Comparison of ENCODE assay signal across 15 mouse cellular contexts in the genomic region with DNA sequence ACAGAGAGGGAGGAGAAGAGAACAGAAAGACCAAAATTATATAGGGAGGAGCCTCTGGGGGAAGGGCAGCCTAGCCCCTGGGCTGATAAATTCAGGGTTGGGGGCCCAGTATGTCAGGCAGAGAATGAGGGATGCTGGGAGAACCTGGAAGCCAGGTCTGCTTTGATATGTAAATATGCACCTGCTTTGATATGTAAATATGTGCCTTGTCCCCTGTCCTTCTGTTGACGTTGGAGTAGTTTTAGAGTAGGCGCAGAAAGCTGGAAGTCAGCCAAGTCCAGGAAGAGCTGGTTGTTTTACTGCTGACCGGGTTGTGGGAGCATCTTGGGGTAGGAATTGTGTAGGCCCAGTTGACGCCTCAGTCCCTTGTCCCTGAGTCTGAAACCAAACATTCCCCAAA. TPM values are rescaled to one million over a fixed set of nuclear protein-coding genes. Genes with fewer than 3 reads are reported as not detected.
DNase-seq lines count a peak whose midpoint lies in the region; ATAC-seq and TF ChIP-seq lines count a peak whose summit lies in the region.
"Had no signal": no experiment of that assay in that cellular context is flagged by ENCODE, and none has a peak within 500 bp of the region (broad histone marks: within the 10 kb centered on the region; RNA-seq: fewer than 3 reads in every experiment).

No protein-coding gene starts in this region.

- ATAC-seq in midbrain, embryonic 14.5 days (ENCODE audit: low FRiP score, low TSS enrichment) = peak; percentile 77

- no peak overlapping the region for H3K27ac ChIP-seq in heart, embryonic 10.5 days
- peak overlapping the region; percentile 60 for H3K27ac ChIP-seq in midbrain, embryonic 14.5 days (replicated peaks; ENCODE audit: low read depth, low read length)
- H3K27ac ChIP-seq in thymus, adult 2 months (ENCODE audit: control insufficient read depth, insufficient read depth, low read length) = no peak overlapping the region

- peak; percentile 27 to 32 for DNase-seq in heart, adult 18-20 months
- DNase-seq in heart, embryonic 10.5 days (ENCODE audit: low spot score) = no peak
- peak; percentile 24 for DNase-seq in left cerebral cortex, postnatal 4 days
- no peak for DNase-seq in left cerebral cortex, adult 9 months (ENCODE audit: low spot score in 2 of 2)
- DNase-seq in brain, embryonic 14.5 days (ENCODE audit: low read depth) = peak; percentile 80
- DNase-seq in midbrain, embryonic 14.5 days = peak; percentile 65
- no peak for DNase-seq in thymus, adult 2 months
- DNase-seq in right cerebral cortex, adult 18-20 months = no peak
- DNase-seq: cerebellum, adult 9-11 months; thymus, postnatal 14 days had no signal

- H3K4me1 ChIP-seq in heart, embryonic 10.5 days = no peaks in the 10 kb centered on the region
- peaks cover 13% of the 10 kb centered on the region for H3K4me1 ChIP-seq in midbrain, embryonic 14.5 days (ENCODE audit: control insufficient read depth, insufficient read depth, low read length)
- no peaks in the 10 kb centered on the region for H3K4me1 ChIP-seq in thymus, adult 2 months (replicated peaks; ENCODE audit: control insufficient read depth, insufficient read depth, low read length)

- TF ChIP-seq CTCF in brain, embryonic 14.5 days (IDR thresholded peaks at IDR 0.05; ENCODE audit: borderline replicate concordance, extremely low read depth, insufficient read depth, insufficient read length) = no peak
- TF ChIP-seq CTCF in thymus, adult 2 months (IDR thresholded peaks at IDR 0.05; ENCODE audit: borderline replicate concordance, control insufficient read depth, extremely low read depth, insufficient read depth, low read length, poor library complexity) = no peak

- TF ChIP-seq POLR2A in brain, embryonic 14.5 days (IDR thresholded peaks at IDR 0.05; ENCODE audit: borderline replicate concordance, extremely low read depth, insufficient read depth, insufficient read length, poor library complexity, severe bottlenecking) = no peak
- TF ChIP-seq POLR2A in thymus, adult 2 months (IDR thresholded peaks at IDR 0.05; ENCODE audit: control insufficient read depth, extremely low read depth, insufficient read depth, low read length, poor library complexity) = no peak

- H3K27me3 ChIP-seq in heart, embryonic 10.5 days (ENCODE audit: insufficient read depth, poor library complexity, severe bottlenecking) = no peaks in the 10 kb centered on the region; the same call in 1 of the 2 replicates
- H3K27me3 ChIP-seq in midbrain, embryonic 14.5 days (ENCODE audit: control insufficient read depth, insufficient read depth, low read length) = no peaks in the 10 kb centered on the region
- no peaks in the 10 kb centered on the region for H3K27me3 ChIP-seq in thymus, adult 2 months (ENCODE audit: control insufficient read depth, insufficient read depth, low read length)
- H3K27me3 ChIP-seq: heart, embryonic 12.5 days had no signal

- no peak overlapping the region for H3K4me2 ChIP-seq in midbrain, embryonic 14.5 days (ENCODE audit: low read length)
- H3K4me2 ChIP-seq: heart, embryonic 12.5 days had no signal

- intact Hi-C loops in left cerebral cortex, postnatal 4 days (cut with DNase I) = no loop called here

- no peak overlapping the region for H3K4me3 ChIP-seq in heart, embryonic 10.5 days
- H3K4me3 ChIP-seq in midbrain, embryonic 14.5 days (replicated peaks; ENCODE audit: low read depth, low read length) = no peak overlapping the region
- H3K4me3 ChIP-seq in thymus, adult 2 months (ENCODE audit: control insufficient read depth, insufficient read depth, low read length) = no peak overlapping the region
- H3K4me3 ChIP-seq: heart, embryonic 12.5 days had no signal

- no peak overlapping the region for H3K9ac ChIP-seq in midbrain, embryonic 14.5 days (replicated peaks; ENCODE audit: low read length)
- H3K9ac ChIP-seq: heart, embryonic 12.5 days had no signal

- WGBS in heart, embryonic 10.5 days = 47% methylated on average over 4 of the region's 4 CpGs
- 20% methylated on average over 4 of the region's 4 CpGs for WGBS in midbrain, embryonic 14.5 days
- 95% methylated on average over 4 of the region's 4 CpGs for WGBS in thymus, adult 2 months

- H3K36me3 ChIP-seq in heart, embryonic 10.5 days = no peaks in the 10 kb centered on the region
- no peaks in the 10 kb centered on the region for H3K36me3 ChIP-seq in midbrain, embryonic 14.5 days (ENCODE audit: control insufficient read depth, insufficient read depth, low read length)
- H3K36me3 ChIP-seq in thymus, adult 2 months (ENCODE audit: control insufficient read depth, insufficient read depth, low read length) = no peaks in the 10 kb centered on the region
- H3K36me3 ChIP-seq: heart, embryonic 12.5 days had no signal

- no peaks in the 10 kb centered on the region for H3K9me3 ChIP-seq in heart, embryonic 10.5 days
- no peaks in the 10 kb centered on the region for H3K9me3 ChIP-seq in midbrain, embryonic 14.5 days (ENCODE audit: control insufficient read depth, low read length)
- H3K9me3 ChIP-seq: heart, embryonic 12.5 days had no signal

RNA-seq across cellular contexts. Expression of a gene that starts 6.0 kb away (rescaled TPM):
- total RNA-seq in heart, adult 18-20 months (2021) = 10 to 100 TPM; 13.3 to 16.2 TPM
- not detected in 2 replicates for polyA plus RNA-seq in heart, embryonic 10.5 days (2016; fragmentation: Nextera tagmentation; extraction: Ambion mirVana)
- total RNA-seq in left cerebral cortex, postnatal 4 days (2021) = 10 to 100 TPM in 1 of 2 experiments, 1 to 10 TPM in 1; 6.6 to 18.7 TPM
- polyA plus RNA-seq in brain, embryonic 14.5 days (2012; rRNA removed) = 0.06 TPM in 1 of 2 replicates, not detected in the other
- polyA plus RNA-seq in midbrain, embryonic 14.5 days (2014; fragmentation: Nextera tagmentation; extraction: Ambion mirVana) = 0.87 TPM in 1 of 2 replicates, not detected in the other
- polyA plus RNA-seq in thymus, adult 2 months (2012; rRNA removed) = not detected in 2 replicates
- polyA plus RNA-seq: C2C12; embryonic facial prominence, embryonic 14.5 days; heart, embryonic 12.5 days; large intestine, adult 2 months; liver, embryonic 16.5 days had no signal

RNA-seq across cellular contexts. Expression of a gene that starts 9.0 kb away (rescaled TPM):
- total RNA-seq in heart, adult 18-20 months (2021) = 10 to 100 TPM; 33.7 to 35.6 TPM
- 1.4 and 1.6 TPM in 2 replicates for polyA plus RNA-seq in heart, embryonic 10.5 days (2016; fragmentation: Nextera tagmentation; extraction: Ambion mirVana)
- total RNA-seq in left cerebral cortex, postnatal 4 days (2021) = 10 to 100 TPM; 60.1 to 60.8 TPM
- 37.5 and 47.7 TPM in 2 replicates for polyA plus RNA-seq in brain, embryonic 14.5 days (2012; rRNA removed)
- 14.9 and 17.2 TPM in 2 replicates for polyA plus RNA-seq in midbrain, embryonic 14.5 days (2014; fragmentation: Nextera tagmentation; extraction: Ambion mirVana)
- polyA plus RNA-seq in thymus, adult 2 months (2012; rRNA removed) = 6.7 and 7.5 TPM in 2 replicates

Comparison
In these comparisons a context has a peak if more than half of its experiments do, and no peak if none do; other contexts are left out.
1. DNase-seq: peak in heart, adult 18-20 months (2 of 2), left cerebral cortex, postnatal 4 days (single experiment), brain, embryonic 14.5 days (single experiment) and midbrain, embryonic 14.5 days (single experiment); none in heart, embryonic 10.5 days (single experiment), left cerebral cortex, adult 9 months (0 of 2), thymus, adult 2 months (single experiment) and right cerebral cortex, adult 18-20 months (single experiment).